Mouse (Mus musculus): ENCODE measurements around the gene Ccdc24. TPM values are rescaled to one million over a fixed set of nuclear protein-coding genes. Genes with fewer than 3 reads are reported as not detected.

Ccdc24 gene
- total RNA-seq (2012; rRNA removed), result 0.19 and 0.56 TPM in 2 replicates
- polyA plus RNA-seq (2012; ENCODE audit: insufficient read depth in 1 of 2, insufficient read length in 2 of 2, low read depth in 1 of 2, low replicate concordance in 2 of 2, missing spikeins in 1 of 2), result under 1 TPM in 1 of 2 experiments, not detected in 1; 0.36 TPM

DNA sequence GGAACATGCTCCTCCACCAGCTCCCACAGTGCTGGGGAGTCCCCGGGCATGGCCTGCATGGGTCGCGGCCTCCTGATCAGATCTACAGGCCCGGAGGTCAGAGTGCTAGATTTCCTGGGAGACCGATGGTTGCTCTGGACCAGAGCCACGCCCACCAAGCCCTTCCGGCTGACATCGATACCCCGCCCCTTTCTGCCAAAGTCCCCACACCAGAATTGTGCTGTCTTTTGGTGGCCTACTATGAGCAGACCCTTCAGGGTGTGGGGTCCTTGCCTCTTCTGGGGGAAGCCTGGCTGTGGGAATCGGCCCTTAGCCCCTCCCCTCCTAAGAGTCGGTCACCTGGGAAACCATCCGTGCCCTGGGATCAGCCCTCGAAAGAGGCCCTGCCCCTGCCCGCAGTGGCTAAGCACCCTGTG, at the start of gene Ccdc24:
Gene Ccdc24, minus strand, starts transcription at position 87 of the 416 bp plus-strand sequence.
- Histone ChIP-seq H3K79me2 (ENCODE audit: control insufficient read depth, insufficient read depth, low read length, poor library complexity) (no peaks in the 10 kb centered on the region), H3K27me3 (ENCODE audit: control insufficient read depth in 1 of 2, insufficient read depth in 2 of 2, low read length in 2 of 2) (no peaks in the 10 kb centered on the region), H3K4me1 (ENCODE audit: control insufficient read depth in 1 of 2, insufficient read depth in 2 of 2, low read length in 2 of 2) (no peaks in the 10 kb centered on the region), H3K27ac (ENCODE audit: control insufficient read depth, low read depth, low read length) (no peak within 1 kb of the TSS), H3K9ac (ENCODE audit: control insufficient read depth, low read depth, low read length, poor library complexity, severe bottlenecking) (no peak within 1 kb of the TSS), H3K4me3 (ENCODE audit: control insufficient read depth in 1 of 2, insufficient read depth in 1 of 2, low read depth in 2 of 2, low read length in 2 of 2) (no peak within 1 kb of the TSS), H3K36me3 (ENCODE audit: control insufficient read depth in 1 of 2, insufficient read depth in 2 of 2, low read length in 2 of 2) (no peaks in the 10 kb centered on the region; a peak in 1 of 4 replicates), H3K9me3 (replicated peaks; ENCODE audit: insufficient read depth, low read length) (no peaks in the 10 kb centered on the region)
- DNase-seq (ENCODE audit: low read depth, low spot score), result no peak
- TF ChIP-seq MAZ (IDR thresholded peaks at IDR 0.05; ENCODE audit: low read depth, low read length) (no peak), EP300 (IDR thresholded peaks at IDR 0.05; ENCODE audit: low read depth in 1 of 2, low read length in 2 of 2) (no peak), RAD21 (IDR thresholded peaks at IDR 0.05; ENCODE audit: low read depth, low read length) (no peak), KAT2A (conservative IDR thresholded peaks at IDR 0.05; ENCODE audit: low read depth, low read length) (no peak), BHLHE40 (IDR thresholded peaks at IDR 0.05; ENCODE audit: borderline replicate concordance, low read depth, low read length) (no peak), NELFE (IDR thresholded peaks at IDR 0.05; ENCODE audit: low read depth, low read length) (no peak), UBTF (IDR thresholded peaks at IDR 0.05; ENCODE audit: borderline replicate concordance, insufficient read depth, low read depth, low read length) (no peak), MXI1 (IDR thresholded peaks at IDR 0.05; ENCODE audit: low read depth, low read length) (no peak), POLR2AphosphoS5 (IDR thresholded peaks at IDR 0.05; ENCODE audit: borderline replicate concordance, low read depth, low read length) (no peak), ZMIZ1 (IDR thresholded peaks at IDR 0.05; ENCODE audit: low read depth, low read length) (no peak), JUND (IDR thresholded peaks at IDR 0.05; ENCODE audit: low read depth, low read length) (no peak), GATA1 (IDR thresholded peaks at IDR 0.05; ENCODE audit: low read depth, low read length) (no peak), ETS1 (IDR thresholded peaks at IDR 0.05; ENCODE audit: low read depth, low read length) (no peak), CTCF (IDR thresholded peaks at IDR 0.05 in 2 of 3, conservative IDR thresholded peaks at IDR 0.05 in 1 of 3; ENCODE audit: control insufficient read depth in 1 of 3, insufficient read depth in 1 of 3, low read depth in 2 of 3, low read length in 3 of 3, poor library complexity in 1 of 3, severe bottlenecking in 1 of 3) (no peak), USF2 (IDR thresholded peaks at IDR 0.05; ENCODE audit: borderline replicate concordance in 1 of 2, insufficient read depth in 1 of 2, low read depth in 1 of 2, low read length in 2 of 2) (no peak), CHD1 (IDR thresholded peaks at IDR 0.05; ENCODE audit: low read depth, low read length) (no peak), ZNF384 (IDR thresholded peaks at IDR 0.05; ENCODE audit: low read depth, low read length) (no peak), HCFC1 (IDR thresholded peaks at IDR 0.05; ENCODE audit: low read depth, low read length) (no peak), TBP (IDR thresholded peaks at IDR 0.05; ENCODE audit: low read depth, low read length) (no peak), MEF2A (IDR thresholded peaks at IDR 0.05; ENCODE audit: extremely low read depth, insufficient replicate concordance, low read depth, low read length, poor library complexity, severe bottlenecking) (no peak)

Measured in MEL (cell line).